Mouse (Mus musculus) midbrain, embryonic 14.5 days (tissue): ENCODE data around the gene Adamtsl3. TPM values are rescaled to one million over a fixed set of nuclear protein-coding genes. Genes with fewer than 3 reads are reported as not detected.

Source experiments
- ATAC-seq: fragments of 200-750 bp; cut with Nextera tagmentation; 2 replicates; pipeline ENCODE4 v1.8.0; 2017; ENCODE audit warnings: moderate number of reproducible peaks, moderate library complexity; ENCODE audit not compliant: low FRiP score, low TSS enrichment
- DNase-seq: peaks from one replicate; pipeline ENCODE4 v3.0.0-alpha.2; 2015
- H3K27ac ChIP-seq: fragments of 300-500 bp; sonication (generic); replicated peaks from 2 replicates; pipeline ENCODE4 v1.5.1; 2014; ENCODE audit warnings: mild to moderate bottlenecking, low read depth, low read length, moderate library complexity
- H3K27me3 ChIP-seq: fragments of 300-500 bp; sonication (generic); 2 replicates; pipeline ENCODE4 v1.6.1; 2014; ENCODE audit warnings: low read length, control low read depth, mixed read lengths; ENCODE audit not compliant: control insufficient read depth, insufficient read depth
- H3K36me3 ChIP-seq: fragments of 300-500 bp; sonication (generic); 2 replicates; pipeline ENCODE4 v1.6.1; 2014; ENCODE audit warnings: low read length, control low read depth; ENCODE audit not compliant: control insufficient read depth, insufficient read depth
- H3K4me1 ChIP-seq: fragments of 300-500 bp; sonication (generic); 2 replicates; pipeline ENCODE4 v1.6.1; 2014; ENCODE audit warnings: mild to moderate bottlenecking, antibody characterized with exemption, low read length, control low read depth; ENCODE audit not compliant: control insufficient read depth, insufficient read depth
- H3K4me2 ChIP-seq: fragments of 300-500 bp; sonication (generic); 2 replicates; pipeline ENCODE4 v1.6.1; 2014; ENCODE audit warnings: mild to moderate bottlenecking, low read length, moderate library complexity
- H3K4me3 ChIP-seq: fragments of 300-500 bp; sonication (generic); replicated peaks from 2 replicates; pipeline ENCODE4 v1.5.1; 2014; ENCODE audit warnings: low read depth, low read length
- H3K9ac ChIP-seq: fragments of 300-500 bp; sonication (generic); replicated peaks from 2 replicates; pipeline ENCODE4 v1.6.1; 2014; ENCODE audit warnings: mild to moderate bottlenecking, low read length, moderate library complexity
- H3K9me3 ChIP-seq: fragments of 300-500 bp; sonication (generic); 2 replicates; pipeline ENCODE4 v1.6.1; 2016; ENCODE audit warnings: low read length, control low read depth, mixed read lengths; ENCODE audit not compliant: control insufficient read depth
- WGBS: fragments of 180-500 bp; shearing (Covaris S2); extraction: QIAGEN DNeasy Blood & Tissue Kit; methylation state at CpG from one replicate; pipeline ENCODE4 v1.1.7; 2014; 5-methylcytosine and 5-hydroxymethylcytosine counted together
- polyA plus RNA-seq: library from polyadenylated mRNA; unstranded; fragments of >200 nt; fragmentation: Nextera tagmentation; extraction: Ambion mirVana; gene quantifications from 2 replicates; pipeline ENCODE4 v1.2.1, GENCODE M21; 2014

Adamtsl3 gene
- polyA plus RNA-seq, 1 experiment from 2014 or later, result 0.33 TPM

GRCm38 (mm10) chr7:82327881-82328280 lies 7.6 kb upstream of the Adamtsl3 start:
- H3K4me1 ChIP-seq, result no peaks in the 10 kb centered on the region
- H3K36me3 ChIP-seq, result no peaks in the 10 kb centered on the region
- H3K9me3 ChIP-seq, result no peaks in the 10 kb centered on the region
- ATAC-seq (no peak), DNase-seq (no peak)
- H3K9ac ChIP-seq, result no peak overlapping the region
- no peak overlapping the region for H3K27ac ChIP-seq
- 62% methylated on average over 5 of the region's 5 CpGs for WGBS
- H3K4me2 ChIP-seq, result no peak overlapping the region
- no peak overlapping the region for H3K4me3 ChIP-seq
- H3K27me3 ChIP-seq, result no peaks in the 10 kb centered on the region

GRCm38 (mm10) chr7:82329831-82330230 lies 5.7 kb upstream of the Adamtsl3 start:
- no peak for DNase-seq
- Histone ChIP-seq H3K4me1 (no peaks in the 10 kb centered on the region), H3K27me3 (peaks cover 10% of the 10 kb centered on the region; the same call in 1 of the 2 replicates), H3K36me3 (no peaks in the 10 kb centered on the region), H3K4me2 (no peak overlapping the region), H3K9me3 (no peaks in the 10 kb centered on the region), H3K4me3 (no peak overlapping the region), H3K9ac (no peak overlapping the region), H3K27ac (no peak overlapping the region)
- WGBS, result 66% methylated on average over 4 of the region's 4 CpGs
- no peak for ATAC-seq

GRCm38 (mm10) chr7:82330860-82331259 lies 4.6 kb upstream of the Adamtsl3 start:
- no peak for ATAC-seq
- DNase-seq, result no peak
- H3K9ac ChIP-seq, result no peak overlapping the region
- H3K27ac ChIP-seq, result no peak overlapping the region
- H3K4me2 ChIP-seq, result no peak overlapping the region
- 84% methylated on average over 6 of the region's 6 CpGs for WGBS
- H3K4me3 ChIP-seq, result no peak overlapping the region
- no peaks in the 10 kb centered on the region for H3K9me3 ChIP-seq
- no peaks in the 10 kb centered on the region for H3K36me3 ChIP-seq
- H3K27me3 ChIP-seq, result peaks cover 19% of the 10 kb centered on the region
- peaks cover 8% of the 10 kb centered on the region; the same call in 1 of the 2 replicates for H3K4me1 ChIP-seq

- WGBS, result 46% methylated on average over 1 of the region's 1 CpGs
- no peak for DNase-seq
- peaks cover 44% of the 10 kb centered on the region for H3K27me3 ChIP-seq
Measured at GRCm38 (mm10) chr7:82334000-82334399, 1.5 kb upstream of the Adamtsl3 start.

GRCm38 (mm10) chr7:82336132-82336531 lies 638 bp downstream of the Adamtsl3 start:
- peak; percentile 18; the same call in 1 of the 2 replicates for ATAC-seq
- Histone ChIP-seq H3K36me3 (no peaks in the 10 kb centered on the region), H3K27me3 (peaks cover 44% of the 10 kb centered on the region), H3K4me1 (peaks cover 11% of the 10 kb centered on the region; the same call in 1 of the 2 replicates), H3K27ac (no peak overlapping the region), H3K4me3 (peak overlapping the region; percentile 43), H3K9ac (peak overlapping the region; percentile 40; the same call in 1 of the 2 replicates), H3K9me3 (no peaks in the 10 kb centered on the region), H3K4me2 (peak overlapping the region; percentile 77)
- DNase-seq, result peak; percentile 45
- WGBS, result under 1% methylated on average over 34 of the region's 34 CpGs

More at GRCm38 (mm10) chr7:82334000-82334399, 1.5 kb upstream of the Adamtsl3 start:
- Histone ChIP-seq H3K4me2 (no peak overlapping the region), H3K4me3 (no peak overlapping the region), H3K9ac (no peak overlapping the region), H3K36me3 (no peaks in the 10 kb centered on the region), H3K9me3 (no peaks in the 10 kb centered on the region), H3K4me1 (peaks cover 11% of the 10 kb centered on the region; the same call in 1 of the 2 replicates), H3K27ac (no peak overlapping the region)
- ATAC-seq, result no peak

- H3K27ac ChIP-seq, result no peak overlapping the region
Measured at GRCm38 (mm10) chr7:82338121-82338520, 2.6 kb downstream of the Adamtsl3 start.

GRCm38 (mm10) chr7:82338532-82338931 lies 3.0 kb downstream of the Adamtsl3 start:
- ATAC-seq, result no peak

More at GRCm38 (mm10) chr7:82338121-82338520, 2.6 kb downstream of the Adamtsl3 start:
- no peaks in the 10 kb centered on the region for H3K9me3 ChIP-seq
- ATAC-seq, result no peak
- H3K36me3 ChIP-seq, result no peaks in the 10 kb centered on the region
- peaks cover 11% of the 10 kb centered on the region; the same call in 1 of the 2 replicates for H3K4me1 ChIP-seq
- WGBS, result 81% methylated on average over 9 of the region's 9 CpGs
- no peak overlapping the region for H3K4me3 ChIP-seq
- no peak for DNase-seq
- H3K27me3 ChIP-seq, result peaks cover 44% of the 10 kb centered on the region
- H3K9ac ChIP-seq, result no peak overlapping the region
- H3K4me2 ChIP-seq, result no peak overlapping the region

GRCm38 (mm10) chr7:82339214-82339613 lies 3.7 kb downstream of the Adamtsl3 start:
- Histone ChIP-seq H3K27me3 (peaks cover 38% of the 10 kb centered on the region), H3K4me1 (peaks cover 11% of the 10 kb centered on the region; the same call in 1 of the 2 replicates), H3K9ac (no peak overlapping the region), H3K36me3 (no peaks in the 10 kb centered on the region), H3K27ac (no peak overlapping the region), H3K9me3 (no peaks in the 10 kb centered on the region), H3K4me2 (no peak overlapping the region), H3K4me3 (no peak overlapping the region)
- DNase-seq (no peak), ATAC-seq (no peak)
- 58% methylated on average over 3 of the region's 3 CpGs for WGBS

More at GRCm38 (mm10) chr7:82338532-82338931, 3.0 kb downstream of the Adamtsl3 start:
- H3K4me2 ChIP-seq, result no peak overlapping the region
- H3K4me3 ChIP-seq, result no peak overlapping the region
- no peak overlapping the region for H3K27ac ChIP-seq
- no peak for DNase-seq
- peaks cover 11% of the 10 kb centered on the region; the same call in 1 of the 2 replicates for H3K4me1 ChIP-seq
- no peaks in the 10 kb centered on the region for H3K9me3 ChIP-seq
- H3K27me3 ChIP-seq, result peaks cover 43% of the 10 kb centered on the region
- H3K36me3 ChIP-seq, result no peaks in the 10 kb centered on the region
- H3K9ac ChIP-seq, result no peak overlapping the region
- WGBS, result 78% methylated on average over 4 of the region's 4 CpGs

GRCm38 (mm10) chr7:82341476-82341875 lies 6.0 kb downstream of the Adamtsl3 start:
- H3K27ac ChIP-seq, result no peak overlapping the region
- WGBS, result 55% methylated on average over 8 of the region's 8 CpGs
- ATAC-seq, result no peak

More at GRCm38 (mm10) chr7:82341476-82341875, 6.0 kb downstream of the Adamtsl3 start:
- Histone ChIP-seq H3K4me3 (no peak overlapping the region), H3K27me3 (peaks cover 18% of the 10 kb centered on the region; the same call in 1 of the 2 replicates), H3K9me3 (no peaks in the 10 kb centered on the region), H3K4me1 (no peaks in the 10 kb centered on the region), H3K9ac (no peak overlapping the region), H3K4me2 (no peak overlapping the region), H3K36me3 (no peaks in the 10 kb centered on the region)
- no peak for DNase-seq
